In genomic region chr7:100121376-100121789, GRCm38 (mm10) we compare ENCODE assay signal across 8 mouse cellular contexts. TPM values are rescaled to one million over a fixed set of nuclear protein-coding genes. Genes with fewer than 3 reads are reported as not detected.
DNase-seq lines count a peak whose midpoint lies in the region; ATAC-seq and TF ChIP-seq lines count a peak whose summit lies in the region.

Gene Pold3, minus strand, starts transcription at chr7:100121565.

- TF ChIP-seq POLR2A in olfactory bulb, adult 2 months (IDR thresholded peaks at IDR 0.05; ENCODE audit: insufficient read depth, low read depth, low read length) = no peak; the same call in none of the 2 replicates
- TF ChIP-seq POLR2A in thymus, adult 2 months (IDR thresholded peaks at IDR 0.05; ENCODE audit: control insufficient read depth, extremely low read depth, insufficient read depth, low read length, poor library complexity) = peak; percentile 45; the same call in 1 of the 2 replicates

- under 1% methylated on average over 33 of the region's 33 CpGs for WGBS in forebrain, embryonic 16.5 days
- under 1% methylated on average over 33 of the region's 33 CpGs for WGBS in lung, embryonic 14.5 days
- under 1% methylated on average over 33 of the region's 33 CpGs for WGBS in olfactory bulb, adult 2 months
- under 1% methylated on average over 33 of the region's 33 CpGs for WGBS in thymus, adult 2 months

- intact Hi-C loops in heart, postnatal 36 days (cut with DNase I) = loop anchor here (1.0 to 2.0 kb wide), 2 partner anchors 38 to 107 kb away; partner anchors contain the start of gene Lipt2

- peaks cover 34% of the 10 kb centered on the region for H3K36me3 ChIP-seq in G1E (replicated peaks)
- H3K36me3 ChIP-seq in forebrain, embryonic 16.5 days (ENCODE audit: control insufficient read depth, insufficient read depth) = no peaks in the 10 kb centered on the region; the same call in 1 of the 2 replicates
- H3K36me3 ChIP-seq in lung, embryonic 14.5 days (ENCODE audit: insufficient read depth) = peaks cover 25% of the 10 kb centered on the region
- H3K36me3 ChIP-seq in thymus, adult 2 months (ENCODE audit: control insufficient read depth, insufficient read depth, low read length) = peaks cover 10% of the 10 kb centered on the region; the same call in 1 of the 2 replicates

- H3K9ac ChIP-seq in forebrain, embryonic 16.5 days (replicated peaks; ENCODE audit: low read depth, low read length) = peak within 1 kb of the TSS; percentile 81
- H3K9ac ChIP-seq in lung, embryonic 14.5 days = peak within 1 kb of the TSS; percentile 91

- no peaks in the 10 kb centered on the region; the same call in 1 of the 2 replicates for H3K27me3 ChIP-seq in G1E (ENCODE audit: insufficient read depth, low read length)
- no peaks in the 10 kb centered on the region for H3K27me3 ChIP-seq in forebrain, embryonic 16.5 days (replicated peaks; ENCODE audit: control insufficient read depth, insufficient read depth, low read length)
- no peaks in the 10 kb centered on the region for H3K27me3 ChIP-seq in lung, embryonic 14.5 days (ENCODE audit: insufficient read depth, low read length)
- H3K27me3 ChIP-seq in thymus, adult 2 months (ENCODE audit: control insufficient read depth, insufficient read depth, low read length) = no peaks in the 10 kb centered on the region

- peak within 1 kb of the TSS; percentile 92 for H3K4me3 ChIP-seq in G1E (ENCODE audit: low read depth, low read length)
- H3K4me3 ChIP-seq in forebrain, embryonic 16.5 days (replicated peaks; ENCODE audit: low read length) = peak within 1 kb of the TSS; percentile 87
- H3K4me3 ChIP-seq in layer of hippocampus, adult 2 months = peak within 1 kb of the TSS; percentile 98
- H3K4me3 ChIP-seq in lung, embryonic 14.5 days (ENCODE audit: low read depth, low read length) = peak within 1 kb of the TSS; percentile 89
- peak within 1 kb of the TSS; percentile 66 for H3K4me3 ChIP-seq in olfactory bulb, adult 2 months (ENCODE audit: insufficient read depth, low read depth, low read length)
- peak within 1 kb of the TSS; percentile 65 for H3K4me3 ChIP-seq in thymus, adult 2 months (ENCODE audit: control insufficient read depth, insufficient read depth, low read length)

- peaks cover 33% of the 10 kb centered on the region for H3K4me1 ChIP-seq in G1E (ENCODE audit: insufficient read depth, low read depth, low read length)
- peaks cover 9% of the 10 kb centered on the region for H3K4me1 ChIP-seq in forebrain, embryonic 16.5 days (replicated peaks; ENCODE audit: control insufficient read depth, insufficient read depth, low read length)
- no peaks in the 10 kb centered on the region for H3K4me1 ChIP-seq in lung, embryonic 14.5 days (ENCODE audit: insufficient read depth)
- H3K4me1 ChIP-seq in olfactory bulb, adult 2 months (ENCODE audit: control insufficient read depth, insufficient read depth, low read length) = 0 out of 2 replicates have a peak, but pooled peaks cover 3% of the 10 kb centered on the region
- H3K4me1 ChIP-seq in thymus, adult 2 months (replicated peaks; ENCODE audit: control insufficient read depth, insufficient read depth, low read length) = peaks cover 4% of the 10 kb centered on the region; the same call in 1 of the 2 replicates

- peak; percentile 84 for ATAC-seq in G1E (ENCODE audit: extremely low read depth, insufficient number of reproducible peaks, low FRiP score, poor library complexity, severe bottlenecking)
- peak; percentile 97 for ATAC-seq in forebrain, embryonic 16.5 days
- peak; percentile 95 for ATAC-seq in lung, embryonic 14.5 days (ENCODE audit: insufficient read depth)

- peak within 1 kb of the TSS; percentile 65 for H3K27ac ChIP-seq in forebrain, embryonic 16.5 days (ENCODE audit: low read length)
- peak within 1 kb of the TSS; percentile 93 for H3K27ac ChIP-seq in layer of hippocampus, adult 2 months
- H3K27ac ChIP-seq in lung, embryonic 14.5 days (ENCODE audit: low read depth) = peak within 1 kb of the TSS; percentile 92
- H3K27ac ChIP-seq in olfactory bulb, adult 2 months (ENCODE audit: insufficient read depth, low read depth, low read length) = no peak within 1 kb of the TSS
- H3K27ac ChIP-seq in thymus, adult 2 months (ENCODE audit: control insufficient read depth, insufficient read depth, low read length) = peak within 1 kb of the TSS; percentile 49; the same call in 1 of the 2 replicates

- no peak for TF ChIP-seq CTCF in G1E (IDR thresholded peaks at IDR 0.05; ENCODE audit: low read depth, low read length)
- TF ChIP-seq CTCF in layer of hippocampus, adult 2 months (conservative IDR thresholded peaks at IDR 0.05) = peak; percentile 7; the same call in 1 of the 2 replicates
- no peak; the same call in none of the 2 replicates for TF ChIP-seq CTCF in lung, embryonic 14.5 days (IDR thresholded peaks at IDR 0.05; ENCODE audit: low read depth)
- TF ChIP-seq CTCF in olfactory bulb, adult 2 months (IDR thresholded peaks at IDR 0.05; ENCODE audit: insufficient read depth, low read depth, low read length) = no peak
- 0 out of 2 replicates have a peak, but pooled peaks have one; percentile 42 for TF ChIP-seq CTCF in thymus, adult 2 months (IDR thresholded peaks at IDR 0.05; ENCODE audit: borderline replicate concordance, control insufficient read depth, extremely low read depth, insufficient read depth, low read length, poor library complexity)

- DNase-seq in G1E (ENCODE audit: low spot score) = peak; percentile 94
- DNase-seq in cerebellum, adult 18-20 months = peak; percentile 97 to 100
- DNase-seq in heart, postnatal 36 days = peak; percentile 100
- peak; percentile 97 to 100 for DNase-seq in layer of hippocampus, adult 2 months (ENCODE audit: low spot score in 2 of 2)
- DNase-seq in lung, embryonic 14.5 days = peak; percentile 99
- DNase-seq in thymus, adult 2 months = peak; percentile 100

- H3K4me2 ChIP-seq in forebrain, embryonic 16.5 days (ENCODE audit: low read length) = peak within 1 kb of the TSS; percentile 90
- peak within 1 kb of the TSS; percentile 78 for H3K4me2 ChIP-seq in lung, embryonic 14.5 days

- no peaks in the 10 kb centered on the region for H3K9me3 ChIP-seq in G1E (replicated peaks)
- no peaks in the 10 kb centered on the region for H3K9me3 ChIP-seq in forebrain, embryonic 16.5 days (ENCODE audit: control insufficient read depth, low read length)
- no peaks in the 10 kb centered on the region for H3K9me3 ChIP-seq in lung, embryonic 14.5 days (ENCODE audit: low read depth, low read length)

RNA-seq across cellular contexts. Expression of gene Pold3, which starts in this region (rescaled TPM):
- total RNA-seq in G1E (2014; fragmentation: Nextera tagmentation) (93.4 and 94.5 TPM in 2 replicates), G1E (2017) (87.0 and 90.5 TPM in 2 replicates)
- polyA plus RNA-seq in G1E (2012) = 19.0 and 24.4 TPM in 2 replicates
- polyA plus RNA-seq in forebrain, embryonic 16.5 days (2015; fragmentation: Nextera tagmentation; extraction: Ambion mirVana) = 53.4 and 58.4 TPM in 2 replicates
- total RNA-seq in heart, postnatal 36 days (2021) = 10 to 100 TPM in 1 of 2 experiments, 1 to 10 TPM in 1; 9.0 to 14.0 TPM
- total RNA-seq in layer of hippocampus, adult 2 months (2021) = 10 to 100 TPM; 37.0 to 37.4 TPM
- 70.8 and 71.9 TPM in 2 replicates for polyA plus RNA-seq in lung, embryonic 14.5 days (2014; fragmentation: Nextera tagmentation; extraction: Ambion mirVana)
- not detected in 2 replicates for polyA plus RNA-seq in olfactory bulb, adult 2 months (2012; ENCODE audit: insufficient read depth, insufficient read length, low replicate concordance, missing spikeins)
- polyA plus RNA-seq in thymus, adult 2 months (2012; rRNA removed) = 21.4 and 22.7 TPM in 2 replicates

Comparison
In these comparisons a context has a peak if more than half of its experiments do, and no peak if none do; other contexts are left out.
1. CTCF ChIP-seq: peak in layer of hippocampus, adult 2 months (single experiment) and thymus, adult 2 months (single experiment); none in G1E (single experiment), lung, embryonic 14.5 days (single experiment) and olfactory bulb, adult 2 months (single experiment).
2. Peak in every context shown above with its lines, with median percentiles within 50 percentile points of each other: ATAC-seq, DNase-seq and H3K4me3 ChIP-seq.